Mouse (Mus musculus) forebrain, embryonic 11.5 days (tissue): ENCODE measurements around the gene Pard6a. TPM values are rescaled to one million over a fixed set of nuclear protein-coding genes. Genes with fewer than 3 reads are reported as not detected.

ENCODE experiments used
- ATAC-seq: fragments of 200-750 bp; cut with Nextera tagmentation; replicated peaks from 2 replicates; pipeline ENCODE4 v1.8.0; 2017; ENCODE audit warnings: moderate TSS enrichment; ENCODE audit not compliant: low FRiP score
- DNase-seq: peaks from one replicate; pipeline ENCODE4 v3.0.0-alpha.2; 2017; ENCODE audit warnings: low spot score
- H3K27ac ChIP-seq: fragments of 300-500 bp; sonication (generic); 2 replicates; pipeline ENCODE4 v1.5.1; 2014; ENCODE audit warnings: low read depth, low read length
- H3K27me3 ChIP-seq: fragments of 300-500 bp; sonication (generic); 2 replicates; pipeline ENCODE4 v1.6.1; 2014; ENCODE audit warnings: mild to moderate bottlenecking, low read length, mixed read lengths; ENCODE audit not compliant: control insufficient read depth, insufficient read depth
- H3K36me3 ChIP-seq: fragments of 300-500 bp; sonication (generic); 2 replicates; pipeline ENCODE4 v1.6.1; 2014; ENCODE audit warnings: mild to moderate bottlenecking, low read length, moderate library complexity, mixed read lengths; ENCODE audit not compliant: control insufficient read depth, insufficient read depth
- H3K4me1 ChIP-seq: fragments of 300-500 bp; sonication (generic); replicated peaks from 2 replicates; pipeline ENCODE4 v1.6.1; 2014; ENCODE audit warnings: low read length, mixed read lengths; ENCODE audit not compliant: control insufficient read depth, insufficient read depth
- H3K4me2 ChIP-seq: fragments of 300-500 bp; sonication (generic); 2 replicates; pipeline ENCODE4 v1.6.1; 2014; ENCODE audit warnings: low read depth, mild to moderate bottlenecking, low read length, moderate library complexity, mixed read lengths; ENCODE audit not compliant: severe bottlenecking
- H3K4me3 ChIP-seq: fragments of 300-500 bp; sonication (generic); 2 replicates; pipeline ENCODE4 v1.5.1; 2014; ENCODE audit warnings: low read depth, low read length
- H3K9ac ChIP-seq: fragments of 300-500 bp; sonication (generic); 2 replicates; pipeline ENCODE4 v1.6.1; 2014; ENCODE audit warnings: low read length
- H3K9me3 ChIP-seq: fragments of 300-500 bp; sonication (generic); 2 replicates; pipeline ENCODE4 v1.6.1; 2016; ENCODE audit warnings: low read length, mixed read lengths; ENCODE audit not compliant: control insufficient read depth
- WGBS: fragments of 180-500 bp; shearing (Covaris S2); extraction: QIAGEN DNeasy Blood & Tissue Kit; methylation state at CpG from one replicate; pipeline ENCODE4 v1.1.7; 2014; 5-methylcytosine and 5-hydroxymethylcytosine counted together
- polyA plus RNA-seq: library from polyadenylated mRNA; unstranded; fragments of >200 nt; fragmentation: Nextera tagmentation; extraction: Ambion mirVana; gene quantifications from 2 replicates; pipeline ENCODE4 v1.2.1, GENCODE M21; 2014

The Pard6a gene
- polyA plus RNA-seq, 1 experiment from 2014 or later, result 24.9 TPM

DNA sequence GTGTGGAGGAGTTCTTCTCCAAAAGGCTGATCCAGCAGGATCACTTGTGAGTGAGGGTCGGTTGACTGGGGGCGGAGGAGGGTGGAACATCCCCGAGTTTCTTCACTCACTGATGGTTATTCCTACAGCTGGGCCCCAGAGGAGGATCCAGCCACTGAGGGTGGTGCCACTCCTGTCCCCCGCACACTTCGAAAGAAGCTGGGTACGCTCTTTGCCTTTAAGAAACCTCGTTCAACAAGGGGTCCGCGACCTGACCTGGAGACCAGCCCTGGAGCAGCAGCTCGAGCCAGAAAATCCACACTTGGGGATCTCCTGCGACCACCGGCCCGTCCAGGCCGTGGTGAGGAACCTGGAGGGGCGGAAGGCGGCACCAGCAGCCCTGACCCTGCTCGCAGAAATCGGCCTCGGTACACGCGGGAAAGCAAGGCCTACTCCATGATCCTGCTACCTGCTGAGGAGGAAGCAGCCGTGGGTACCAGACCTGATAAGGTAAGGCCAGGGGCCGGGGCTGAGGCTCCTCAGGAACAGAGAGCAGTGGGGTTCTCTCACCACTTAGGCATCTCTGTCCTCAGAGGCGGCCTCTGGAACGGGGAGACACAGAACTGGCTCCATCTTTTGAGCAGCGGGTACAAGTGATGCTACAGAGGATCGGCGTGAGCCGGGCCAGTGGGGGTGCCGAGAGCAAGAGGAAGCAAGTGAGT is 5.7 kb upstream of the Pard6a start:
- DNase-seq (peak; percentile 52), ATAC-seq (no peak)
- H3K27me3 ChIP-seq, result no peaks in the 10 kb centered on the region; the same call in 1 of the 2 replicates
- 86% methylated on average over 30 of the region's 30 CpGs for WGBS
- no peak overlapping the region; the same call in 1 of the 2 replicates for H3K4me2 ChIP-seq
- peaks cover 3% of the 10 kb centered on the region; the same call in 1 of the 2 replicates for H3K4me1 ChIP-seq
- no peak overlapping the region for H3K4me3 ChIP-seq
- H3K36me3 ChIP-seq, result no peaks in the 10 kb centered on the region; the same call in 1 of the 2 replicates
- peaks cover 4% of the 10 kb centered on the region; the same call in 1 of the 2 replicates for H3K9me3 ChIP-seq
- H3K9ac ChIP-seq, result no peak overlapping the region
- H3K27ac ChIP-seq, result no peak overlapping the region

DNA sequence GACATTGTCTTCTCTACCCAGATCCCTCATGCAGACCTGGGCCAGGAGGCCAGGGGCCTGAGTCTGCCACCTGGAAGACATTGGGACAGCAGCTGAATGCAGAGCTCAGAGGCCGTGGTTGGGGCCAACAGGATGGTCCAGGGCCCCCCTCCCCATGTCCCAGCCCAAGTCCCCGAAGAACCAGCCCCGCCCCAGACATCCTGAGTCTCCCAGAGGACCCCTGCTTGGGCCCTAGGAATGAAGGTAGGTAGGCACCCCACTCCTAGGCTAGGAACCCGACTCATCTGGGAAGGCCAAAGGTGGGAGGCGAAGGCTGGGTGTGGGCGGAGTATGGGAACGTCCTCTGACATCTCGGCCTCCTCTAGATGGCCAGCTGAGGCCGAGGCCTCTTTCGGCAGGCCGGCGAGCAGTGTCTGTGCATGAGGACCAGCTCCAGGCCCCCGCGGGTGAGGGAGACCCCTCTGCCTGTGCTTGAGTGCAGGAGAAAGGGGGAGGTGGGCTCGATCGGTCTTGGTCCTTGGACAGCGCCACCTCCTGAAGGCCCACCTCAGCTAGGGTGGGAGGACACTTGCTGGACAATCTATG is 3.7 kb upstream of the Pard6a start:
- Histone ChIP-seq H3K27me3 (no peaks in the 10 kb centered on the region; the same call in 1 of the 2 replicates), H3K36me3 (no peaks in the 10 kb centered on the region; the same call in 1 of the 2 replicates), H3K4me2 (no peak overlapping the region), H3K27ac (no peak overlapping the region), H3K9ac (no peak overlapping the region), H3K4me1 (peaks cover 7% of the 10 kb centered on the region), H3K9me3 (peaks cover 4% of the 10 kb centered on the region; the same call in 1 of the 2 replicates), H3K4me3 (no peak overlapping the region)
- WGBS, result 90% methylated on average over 17 of the region's 17 CpGs
- DNase-seq (no peak), ATAC-seq (no peak)

DNA sequence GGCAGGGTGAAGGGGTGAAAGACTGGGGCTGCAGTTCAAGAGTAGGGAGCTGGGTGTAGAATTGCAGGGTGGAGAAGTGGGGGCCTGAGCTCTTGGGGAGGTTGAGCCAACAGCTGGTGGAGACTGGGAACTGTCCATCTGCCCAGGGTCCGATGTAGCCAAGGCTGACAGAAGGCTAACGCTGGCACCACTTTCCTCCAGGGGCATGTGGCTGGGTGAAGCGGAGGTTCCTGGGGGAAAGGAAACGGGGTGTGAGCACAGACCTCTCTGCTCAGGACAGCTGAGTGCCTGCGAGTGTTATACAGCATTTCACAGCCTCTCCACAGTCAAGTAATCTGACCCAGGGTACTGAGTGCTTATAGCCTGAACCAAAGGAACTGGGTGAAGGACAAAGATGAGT is 2.2 kb upstream of the Pard6a start:
- H3K9me3 ChIP-seq, result no peaks in the 10 kb centered on the region
- no peak overlapping the region for H3K4me2 ChIP-seq
- no peaks in the 10 kb centered on the region; the same call in 1 of the 2 replicates for H3K27me3 ChIP-seq
- H3K27ac ChIP-seq, result no peak overlapping the region
- no peak overlapping the region for H3K9ac ChIP-seq
- H3K36me3 ChIP-seq, result peaks cover 2% of the 10 kb centered on the region; the same call in 1 of the 2 replicates
- ATAC-seq (no peak), DNase-seq (no peak)
- 92% methylated on average over 5 of the region's 5 CpGs for WGBS
- H3K4me3 ChIP-seq, result no peak overlapping the region
- H3K4me1 ChIP-seq, result peaks cover 8% of the 10 kb centered on the region

DNA sequence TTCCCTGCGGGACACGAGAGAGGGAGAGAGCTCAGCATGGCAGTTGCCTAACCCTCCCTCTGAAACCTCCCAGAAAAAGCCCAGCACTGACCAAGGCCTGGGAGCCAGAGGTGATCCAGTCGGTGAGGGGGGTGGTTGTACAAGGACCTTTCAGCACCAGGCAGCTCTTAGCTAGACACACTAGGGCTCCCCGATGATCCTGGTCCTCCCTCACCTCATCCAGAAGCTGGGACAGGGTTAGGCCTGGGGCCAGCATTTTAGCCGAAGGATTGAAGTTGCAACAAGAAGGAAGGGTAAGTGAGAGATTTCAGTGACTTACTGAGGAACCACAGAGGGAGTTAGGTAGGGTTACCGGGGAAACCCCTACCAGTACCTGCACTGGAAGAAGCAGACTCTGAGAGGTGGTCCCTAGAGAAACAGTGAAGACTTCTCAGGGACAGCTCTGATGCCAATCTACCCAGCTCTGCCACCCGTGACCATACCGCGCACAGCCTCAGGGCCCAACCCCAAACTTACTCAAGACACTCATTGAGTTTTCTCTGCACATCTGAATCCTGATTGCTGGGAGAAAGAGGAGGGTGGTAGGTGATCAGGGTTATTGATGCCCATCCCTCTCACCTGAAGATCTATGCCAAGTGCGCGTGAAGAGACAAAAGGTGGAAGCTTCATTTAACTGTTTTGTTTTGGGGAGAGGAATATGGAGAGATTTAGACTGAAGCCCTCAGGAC is 1.3 kb upstream of the Pard6a start:
- Histone ChIP-seq H3K4me3 (peak overlapping the region; percentile 66), H3K27me3 (no peaks in the 10 kb centered on the region), H3K9ac (peak overlapping the region; percentile 70; the same call in 1 of the 2 replicates), H3K27ac (no peak overlapping the region), H3K4me1 (peaks cover 8% of the 10 kb centered on the region), H3K36me3 (peaks cover 6% of the 10 kb centered on the region; the same call in 1 of the 2 replicates), H3K4me2 (peak overlapping the region; percentile 93), H3K9me3 (no peaks in the 10 kb centered on the region)
- ATAC-seq (no peak), DNase-seq (no peak)
- WGBS, result 86% methylated on average over 11 of the region's 11 CpGs

DNA sequence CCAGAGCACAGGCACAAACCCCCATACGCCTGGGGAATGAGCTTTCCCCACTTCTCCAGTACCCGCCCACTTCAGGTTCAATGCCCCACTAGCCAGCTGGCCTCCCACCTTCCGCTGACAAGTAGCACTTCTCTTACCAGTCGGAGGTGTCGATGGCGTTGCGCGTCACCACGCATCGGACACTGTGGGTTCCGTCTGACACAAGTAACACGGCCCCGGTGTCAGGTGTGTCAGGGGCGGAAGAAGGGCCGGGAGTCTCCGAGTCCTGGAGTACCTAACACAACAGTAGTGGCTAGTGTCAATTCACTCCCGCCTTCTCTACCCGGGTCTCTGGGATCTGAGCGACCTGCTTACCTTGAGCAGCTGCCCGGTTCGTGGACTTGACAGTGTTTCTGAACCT is 382 bp upstream of the Pard6a start:
- Histone ChIP-seq H3K4me1 (peaks cover 8% of the 10 kb centered on the region), H3K27ac (peak overlapping the region; percentile 84; the same call in 1 of the 2 replicates), H3K4me2 (peak overlapping the region; percentile 93), H3K4me3 (peak overlapping the region; percentile 66), H3K36me3 (peaks cover 6% of the 10 kb centered on the region; the same call in 1 of the 2 replicates), H3K9me3 (no peaks in the 10 kb centered on the region), H3K27me3 (no peaks in the 10 kb centered on the region), H3K9ac (peak overlapping the region; percentile 70)
- ATAC-seq, result no peak; the same call in 1 of the 2 replicates
- under 1% methylated on average over 21 of the region's 21 CpGs for WGBS
- DNase-seq, result peak; percentile 78

DNA sequence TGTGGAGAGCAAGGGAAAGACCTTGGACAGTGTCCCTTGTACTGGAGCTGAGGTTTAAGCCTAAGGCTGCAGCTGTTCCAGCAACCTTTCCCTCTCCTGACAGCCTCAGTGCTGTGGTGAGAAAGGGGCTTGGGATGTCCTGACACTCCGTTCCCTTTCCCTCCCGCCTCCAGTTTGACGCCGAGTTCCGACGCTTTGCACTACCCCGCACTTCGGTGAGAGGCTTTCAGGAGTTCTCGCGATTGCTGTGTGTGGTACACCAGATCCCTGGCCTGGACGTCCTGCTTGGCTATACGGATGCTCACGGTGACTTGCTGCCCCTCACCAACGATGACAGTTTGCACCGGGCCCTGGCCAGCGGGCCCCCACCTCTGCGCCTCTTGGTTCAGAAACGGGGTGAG is 1.1 kb downstream of the Pard6a start:
- Histone ChIP-seq H3K27me3 (no peaks in the 10 kb centered on the region), H3K4me3 (peak overlapping the region; percentile 66), H3K4me1 (peaks cover 12% of the 10 kb centered on the region), H3K36me3 (peaks cover 6% of the 10 kb centered on the region; the same call in 1 of the 2 replicates), H3K9ac (peak overlapping the region; percentile 48), H3K9me3 (no peaks in the 10 kb centered on the region), H3K27ac (peak overlapping the region; percentile 84; the same call in 1 of the 2 replicates), H3K4me2 (peak overlapping the region; percentile 93)
- DNase-seq, result no peak
- WGBS, result 31% methylated on average over 18 of the region's 18 CpGs
- ATAC-seq, result peak; percentile 8; the same call in 1 of the 2 replicates

DNA sequence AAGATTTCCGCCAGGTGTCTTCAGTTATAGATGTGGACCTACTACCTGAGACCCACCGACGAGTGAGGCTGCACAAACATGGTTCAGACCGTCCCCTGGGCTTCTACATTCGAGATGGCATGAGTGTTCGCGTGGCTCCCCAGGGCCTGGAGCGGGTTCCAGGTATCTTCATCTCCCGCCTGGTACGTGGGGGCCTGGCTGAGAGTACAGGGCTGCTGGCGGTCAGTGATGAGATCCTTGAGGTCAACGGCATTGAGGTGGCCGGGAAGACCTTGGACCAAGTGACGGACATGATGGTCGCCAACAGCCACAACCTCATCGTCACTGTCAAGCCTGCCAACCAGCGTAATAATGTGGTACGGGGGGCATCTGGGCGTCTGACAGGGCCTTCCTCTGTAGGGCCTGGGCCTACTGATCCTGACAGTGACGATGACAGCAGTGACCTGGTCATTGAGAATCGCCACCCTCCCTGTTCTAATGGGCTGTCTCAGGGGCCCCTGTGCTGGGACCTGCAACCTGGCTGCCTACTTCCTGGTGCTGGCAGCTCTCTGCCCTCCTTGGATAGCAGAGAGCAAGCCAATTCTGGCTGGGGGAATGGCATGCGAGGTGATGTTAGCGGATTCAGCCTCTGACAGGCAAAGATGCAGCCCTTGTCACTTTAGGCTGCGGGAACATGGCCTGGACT is 1.9 kb downstream of the Pard6a start:
- peaks cover 6% of the 10 kb centered on the region; the same call in 1 of the 2 replicates for H3K36me3 ChIP-seq
- H3K27ac ChIP-seq, result no peak overlapping the region
- H3K27me3 ChIP-seq, result no peaks in the 10 kb centered on the region
- 93% methylated on average over 24 of the region's 24 CpGs for WGBS
- peaks cover 12% of the 10 kb centered on the region for H3K4me1 ChIP-seq
- H3K9ac ChIP-seq, result no peak overlapping the region
- no peak overlapping the region for H3K4me3 ChIP-seq
- H3K4me2 ChIP-seq, result no peak overlapping the region
- DNase-seq (no peak), ATAC-seq (no peak)
- H3K9me3 ChIP-seq, result no peaks in the 10 kb centered on the region
